Mouse (Mus musculus) layer of hippocampus, adult 11-12 months (tissue): ENCODE data around the gene Cyp19a1.

ENCODE experiments used
- DNase-seq: peaks from one replicate; pipeline ENCODE4 v3.0.0; 2022; ENCODE audit warnings: low spot score

The Cyp19a1 gene

DNA sequence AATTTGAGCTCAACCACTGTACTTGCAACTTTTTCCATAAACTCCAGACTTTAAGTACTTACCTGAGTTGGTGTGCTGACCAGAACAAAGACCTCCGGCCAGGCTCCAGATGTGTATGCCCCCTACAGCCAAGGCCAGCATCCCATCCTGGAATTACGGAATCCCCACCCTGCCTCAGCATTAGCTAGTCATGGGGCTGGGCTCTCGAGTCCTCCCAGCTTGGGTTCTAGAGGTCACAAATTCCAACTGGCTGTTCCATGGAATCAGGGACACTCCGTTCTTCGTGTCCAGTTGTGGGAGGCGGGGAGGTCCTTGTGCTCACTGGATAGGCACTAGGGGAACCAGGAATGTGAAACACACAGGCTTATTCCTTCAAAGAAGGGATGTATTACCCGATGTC, at the start of gene Cyp19a1:
Gene Cyp19a1, minus strand, starts transcription at position 101 of the 400 bp plus-strand sequence.
- no peak for DNase-seq

DNA sequence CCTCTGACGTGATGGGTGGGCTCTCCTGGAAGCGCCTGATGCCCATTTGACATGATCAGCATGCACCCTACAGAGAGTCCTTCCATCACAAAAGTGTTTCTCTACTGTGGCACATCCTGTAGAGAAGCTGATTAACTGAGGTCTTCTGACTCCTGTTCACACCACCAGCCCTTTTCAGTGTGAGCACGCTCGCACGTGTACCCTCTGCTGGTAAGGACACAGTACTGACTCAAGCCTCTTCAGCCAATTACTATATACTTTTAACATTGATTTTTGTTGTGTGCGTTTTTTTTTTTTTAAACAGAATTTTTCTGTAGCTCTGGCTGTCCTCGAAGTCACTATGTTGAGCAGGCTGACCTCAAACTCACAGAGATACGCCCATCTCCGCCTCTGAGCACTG, 48.5 kb upstream of the Cyp19a1 start:
- no peak for DNase-seq

DNA sequence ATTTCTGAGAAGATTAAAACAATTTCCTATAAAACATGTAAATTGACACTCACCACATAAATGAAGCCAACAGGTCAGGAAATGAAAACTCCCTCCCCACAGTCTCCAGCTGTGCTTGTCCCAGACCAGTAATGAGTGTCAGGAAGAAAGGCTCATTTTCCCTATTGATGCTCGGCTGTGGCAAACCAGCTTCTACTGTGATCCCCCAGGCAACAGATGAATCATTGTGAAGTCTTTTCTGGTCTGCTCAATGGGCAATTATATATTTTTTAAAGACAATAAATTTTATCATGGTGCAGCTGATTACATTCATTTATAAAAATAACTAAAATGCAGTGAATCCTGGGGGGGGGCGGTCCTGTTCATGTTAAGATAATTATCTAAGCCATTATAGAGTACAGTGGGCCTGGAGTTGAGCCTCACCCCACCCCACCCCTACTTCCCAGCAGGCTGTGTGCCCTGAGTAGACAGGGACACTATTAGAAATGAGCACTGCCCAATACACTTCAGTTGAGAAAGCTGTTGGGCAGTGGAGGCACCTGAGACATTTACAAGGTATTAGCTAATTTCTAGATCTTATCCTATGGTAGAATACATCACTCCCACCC, 40.9 kb upstream of the Cyp19a1 start:
- DNase-seq, result no peak

DNA sequence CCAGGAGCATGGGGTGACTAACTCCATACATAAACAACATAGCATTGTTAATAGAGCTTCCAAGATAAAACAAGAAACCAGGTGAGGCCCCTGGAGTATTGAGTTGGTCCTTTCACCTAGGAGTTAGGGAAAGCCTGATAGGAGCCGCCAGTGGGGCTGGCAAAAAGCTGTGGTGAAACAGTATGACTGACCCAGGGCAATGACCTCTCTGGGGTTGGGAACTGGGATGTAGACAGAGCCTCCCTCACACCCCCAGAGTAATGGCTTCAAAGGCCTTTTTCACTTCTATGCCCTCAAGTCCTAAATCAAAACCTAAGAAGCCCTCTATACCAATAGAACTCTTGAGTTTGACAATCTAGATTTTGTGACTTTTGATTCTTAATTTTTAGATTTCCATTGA, 40.3 kb upstream of the Cyp19a1 start:
- DNase-seq, result no peak

DNA sequence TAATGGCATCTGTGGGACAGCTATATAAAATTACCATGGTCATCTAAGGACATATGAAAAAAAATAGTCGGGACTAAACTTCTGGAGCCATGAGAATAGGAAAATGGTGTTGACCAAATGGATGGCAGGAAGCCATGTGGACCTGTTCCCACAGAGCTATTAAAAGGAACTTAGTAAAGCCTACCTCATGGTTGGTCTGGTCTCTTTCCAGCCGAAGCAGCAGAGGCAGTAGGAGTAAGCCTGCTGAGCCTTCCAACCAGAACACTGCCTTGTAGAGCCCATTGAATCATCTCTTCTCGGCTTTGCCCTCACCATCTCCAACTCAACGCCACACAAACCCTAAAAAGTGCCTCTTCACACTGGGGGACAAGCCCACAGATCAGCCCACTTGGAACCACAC, 33.3 kb upstream of the Cyp19a1 start:
- peak; percentile 62 for DNase-seq

DNA sequence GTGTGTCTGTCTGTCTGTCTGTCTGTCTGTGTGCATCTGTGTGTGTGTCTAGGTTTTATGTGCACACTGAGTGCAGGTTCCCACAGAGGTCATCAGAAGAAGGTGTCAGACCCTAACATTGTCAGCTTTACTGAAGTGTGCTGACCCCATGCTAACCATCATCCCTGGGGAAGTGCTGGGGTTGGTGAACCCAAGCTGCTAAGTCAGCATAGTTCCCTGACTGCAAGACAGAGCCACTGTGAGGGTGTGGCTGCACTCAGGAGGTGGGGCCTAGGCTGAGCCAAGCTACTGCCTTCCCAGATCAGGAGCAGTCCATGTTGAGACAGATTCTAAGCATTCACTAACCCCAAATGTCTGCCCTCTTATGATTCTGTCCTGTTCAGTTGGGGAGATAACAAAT, 31.9 kb upstream of the Cyp19a1 start:
- no peak for DNase-seq

DNA sequence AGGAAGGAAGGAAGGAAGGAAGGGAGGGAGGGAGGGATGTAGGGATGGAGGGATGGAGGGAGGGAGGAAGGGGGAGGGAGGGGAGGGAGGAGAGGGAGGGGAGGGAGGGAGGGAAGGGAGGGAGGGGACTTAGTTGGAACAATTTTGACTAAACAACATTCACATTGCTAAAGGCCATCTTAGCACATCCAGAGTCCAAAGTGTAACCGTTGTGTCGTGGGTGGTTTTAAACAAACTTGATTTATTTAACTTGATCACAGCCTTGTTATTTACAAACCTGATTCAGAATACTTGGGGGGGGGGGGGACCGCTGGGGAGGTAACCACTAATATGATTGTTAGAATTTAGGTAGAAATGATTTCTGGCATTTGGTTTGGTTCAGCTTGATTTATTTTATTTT, 31.5 kb upstream of the Cyp19a1 start:
- no peak for DNase-seq

DNA sequence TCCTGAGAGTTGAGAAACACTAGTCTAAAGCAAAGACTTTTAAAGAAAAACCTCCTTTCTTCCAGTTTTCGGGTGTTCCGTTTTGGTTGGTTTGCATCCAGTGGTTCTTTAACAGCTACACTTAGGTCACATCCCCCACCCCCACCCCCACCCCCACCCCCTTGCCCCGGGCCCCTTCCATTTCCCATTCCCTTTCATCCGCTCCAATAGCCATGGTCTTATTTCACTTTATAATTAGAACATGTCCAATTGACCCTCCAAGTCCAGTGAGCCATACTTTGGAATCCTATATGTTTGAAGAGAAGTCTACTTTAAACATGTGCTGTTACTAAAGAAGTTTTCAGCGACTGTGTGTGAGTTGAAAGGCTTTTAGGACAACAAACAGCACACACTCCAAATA, 19.9 kb upstream of the Cyp19a1 start:
- DNase-seq, result no peak

DNA sequence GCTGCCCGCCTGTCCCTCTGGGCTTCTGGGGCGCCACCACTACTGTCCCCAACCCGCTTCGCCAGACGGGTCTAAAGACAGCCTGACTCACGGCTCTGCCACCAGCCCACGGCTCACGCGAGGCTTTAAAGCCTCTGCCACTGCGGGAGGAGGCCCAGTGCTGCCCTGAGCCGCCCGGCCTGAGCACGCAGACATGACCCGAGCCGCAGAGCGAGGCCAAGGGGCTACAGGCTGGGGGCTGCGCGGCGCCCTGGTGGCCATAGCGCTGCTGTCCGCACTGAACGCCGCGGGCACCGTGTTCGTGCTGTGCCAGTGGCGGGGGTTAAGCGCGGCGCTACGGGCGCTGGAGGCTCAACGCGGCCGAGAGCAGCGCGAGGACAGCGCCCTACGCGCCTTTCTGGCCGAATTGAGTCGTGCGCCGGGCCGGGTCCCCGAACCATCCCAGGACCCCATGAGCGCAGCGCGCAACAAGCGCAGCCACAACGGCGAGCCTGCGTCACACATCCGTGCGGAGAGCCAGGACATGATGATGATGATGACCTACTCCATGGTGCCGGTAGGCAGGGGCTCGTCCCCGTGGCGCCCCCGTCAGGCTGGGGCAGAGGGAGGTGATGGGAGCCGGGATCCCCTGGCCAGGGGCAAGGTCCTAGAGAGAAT, 18.5 kb upstream of the Cyp19a1 start, which contains the start of gene Gldn:
Gene Gldn, plus strand, starts transcription at position 156 of the 657 bp plus-strand sequence.
- DNase-seq, result no peak

DNA sequence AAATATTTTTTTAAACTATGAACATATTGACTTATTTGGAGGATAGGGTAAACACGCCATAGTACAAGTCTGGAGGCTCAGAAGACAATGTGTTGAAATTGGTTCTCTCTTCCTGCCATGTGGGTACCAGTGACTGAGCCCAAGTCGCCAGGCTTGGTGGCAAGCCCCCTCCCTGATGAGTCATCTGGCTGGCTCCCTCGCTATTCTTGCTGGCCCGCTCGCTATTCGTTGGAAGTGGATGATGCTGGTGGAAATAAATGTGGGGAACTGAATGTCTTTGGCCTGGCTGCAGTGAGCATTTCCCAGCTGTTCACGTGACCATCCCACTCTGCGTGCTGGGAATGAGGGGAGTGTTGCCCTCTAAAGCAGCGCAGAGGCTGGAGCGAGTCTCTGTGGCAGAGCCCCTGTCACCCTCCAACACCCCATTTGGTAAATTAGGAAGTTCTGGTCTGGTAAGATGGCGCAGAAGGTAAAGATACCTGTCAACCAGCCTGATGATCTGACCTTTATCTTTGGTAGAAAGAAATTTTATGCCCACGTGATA, 11.2 kb upstream of the Cyp19a1 start:
- peak; percentile 15 for DNase-seq

DNA sequence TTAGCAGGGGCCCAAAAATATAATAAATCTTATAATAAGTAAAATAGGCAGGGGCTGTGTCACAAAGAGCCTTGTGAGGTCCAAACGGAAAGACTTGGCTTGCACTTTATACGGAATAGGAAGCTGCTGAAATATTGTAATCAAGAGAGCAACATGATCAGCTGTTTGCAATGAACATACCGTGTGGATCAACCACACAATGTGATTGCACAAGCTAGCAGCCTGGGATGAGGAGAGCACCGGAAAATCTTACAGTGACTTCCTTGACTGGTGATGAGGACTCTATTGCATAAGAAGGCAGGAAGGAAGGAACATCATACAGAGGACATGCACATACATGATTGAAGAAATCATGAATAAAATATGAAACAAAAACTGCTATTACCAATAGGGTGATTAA, 7.4 kb upstream of the Cyp19a1 start:
- DNase-seq, result no peak

DNA sequence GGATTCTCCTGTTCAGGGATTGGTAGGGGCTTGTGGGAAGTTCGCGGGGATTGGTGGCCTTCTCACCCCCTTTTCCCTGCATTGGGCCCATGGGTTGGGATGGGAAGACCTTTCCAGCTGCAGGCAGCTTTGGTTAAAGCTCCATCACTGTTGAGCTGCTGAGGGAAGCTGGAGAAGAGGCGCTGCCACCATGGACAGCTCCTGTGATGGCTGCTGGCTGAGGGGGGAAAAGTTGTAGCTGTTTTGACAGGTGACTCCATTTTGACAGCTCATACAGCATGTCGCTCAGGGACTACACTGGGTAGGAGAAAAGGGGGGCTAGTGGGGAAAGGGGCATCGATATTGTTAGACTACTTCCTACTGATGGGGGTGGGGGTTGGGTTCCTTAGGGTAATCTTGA, 3.0 kb upstream of the Cyp19a1 start:
- DNase-seq, result no peak

DNA sequence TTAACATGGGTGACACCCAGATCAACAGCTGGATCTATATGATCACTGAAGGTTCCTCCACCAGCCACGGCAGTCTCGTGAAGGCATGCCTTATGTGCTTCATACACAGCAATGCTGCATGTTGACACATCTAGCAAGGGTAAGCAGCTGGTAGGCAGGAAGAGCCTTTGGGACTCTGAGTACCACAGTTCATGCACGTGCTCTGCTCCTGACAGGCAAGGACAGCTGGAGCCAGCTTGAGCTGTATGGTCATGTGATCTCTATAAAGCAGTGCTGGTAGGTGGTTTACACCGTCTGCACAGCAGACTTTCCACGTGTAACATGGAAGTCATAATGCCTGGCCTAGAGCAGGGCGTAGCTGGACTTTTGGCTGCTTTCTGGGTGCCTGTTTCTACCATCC, 2.1 kb upstream of the Cyp19a1 start:
- no peak for DNase-seq

DNA sequence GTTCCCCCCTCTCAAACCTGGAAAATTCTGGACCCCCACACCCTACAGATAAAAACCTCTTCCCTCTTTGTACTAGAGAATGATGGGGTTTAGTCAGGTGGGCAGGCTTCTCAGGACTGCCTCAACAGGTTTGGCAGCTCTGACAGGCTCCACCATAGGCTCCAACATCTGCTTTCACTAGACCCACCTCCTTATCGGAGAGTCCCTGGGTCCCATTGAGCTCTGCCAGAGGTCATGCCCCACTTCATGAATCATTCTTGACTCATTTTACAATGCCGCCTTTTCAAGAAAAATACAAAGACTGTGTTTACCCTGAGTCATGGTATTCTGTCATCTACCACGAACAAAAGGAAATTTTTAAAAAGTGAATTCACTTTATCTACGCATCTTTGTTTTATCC, 3.2 kb downstream of the Cyp19a1 start:
- DNase-seq, result no peak

DNA sequence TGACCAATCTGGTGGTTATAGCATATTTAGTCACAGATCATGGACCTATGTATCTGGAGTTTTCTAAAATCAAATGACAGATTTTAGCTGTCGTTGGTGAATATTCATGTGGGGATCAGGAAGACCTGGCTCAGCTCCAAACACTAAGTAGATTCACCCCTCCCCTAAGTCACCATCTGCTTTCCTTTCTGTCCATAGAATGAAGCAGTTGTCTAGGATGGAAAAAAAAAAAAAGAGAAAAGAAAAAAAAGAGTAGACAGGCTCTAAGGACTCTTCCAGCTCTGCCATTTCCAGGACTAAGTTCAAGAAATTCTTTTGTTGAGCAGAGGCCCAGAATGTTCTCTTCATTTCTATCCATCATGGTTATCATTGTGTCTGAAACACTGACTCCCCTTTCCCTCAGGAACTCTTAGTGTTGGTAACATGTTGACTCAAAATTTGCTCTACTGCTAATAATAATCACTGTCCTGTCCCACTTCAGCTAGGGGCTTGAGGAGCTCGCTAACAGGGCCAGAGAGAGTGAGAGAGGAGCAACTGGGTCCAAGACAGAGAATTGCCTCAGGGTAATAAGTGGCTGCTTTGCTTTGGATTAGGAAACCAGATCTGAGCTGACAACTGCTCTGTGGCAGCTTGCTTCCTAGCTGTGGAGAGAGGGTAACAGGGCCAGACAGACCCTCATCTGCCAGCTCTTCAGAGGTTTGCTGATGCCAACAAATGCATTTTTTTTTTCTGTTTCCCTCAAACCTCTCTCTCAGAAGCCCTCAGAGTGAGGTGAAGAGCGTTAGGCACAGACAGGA, 22.8 kb downstream of the Cyp19a1 start:
- peak; percentile 45 for DNase-seq

DNA sequence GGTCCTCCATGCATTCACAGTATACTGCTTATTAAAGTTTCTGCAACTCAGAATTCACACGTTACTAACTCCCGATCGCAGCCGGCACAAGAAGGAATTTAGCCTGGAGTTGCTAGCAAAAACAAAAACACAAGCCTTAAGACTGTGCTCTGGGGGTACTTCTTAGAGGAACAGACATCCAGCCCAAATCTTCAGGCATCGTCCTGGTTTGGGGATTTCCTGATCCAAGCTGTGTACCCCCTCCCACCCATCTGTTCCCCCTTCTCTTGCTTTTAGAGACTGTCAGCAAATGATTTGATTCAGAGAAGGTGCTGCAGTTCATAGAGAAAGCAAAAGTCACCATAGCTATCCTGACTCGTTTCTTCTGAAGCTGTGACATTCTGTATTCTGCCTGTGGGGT, 40.3 kb downstream of the Cyp19a1 start:
- DNase-seq, result no peak

DNA sequence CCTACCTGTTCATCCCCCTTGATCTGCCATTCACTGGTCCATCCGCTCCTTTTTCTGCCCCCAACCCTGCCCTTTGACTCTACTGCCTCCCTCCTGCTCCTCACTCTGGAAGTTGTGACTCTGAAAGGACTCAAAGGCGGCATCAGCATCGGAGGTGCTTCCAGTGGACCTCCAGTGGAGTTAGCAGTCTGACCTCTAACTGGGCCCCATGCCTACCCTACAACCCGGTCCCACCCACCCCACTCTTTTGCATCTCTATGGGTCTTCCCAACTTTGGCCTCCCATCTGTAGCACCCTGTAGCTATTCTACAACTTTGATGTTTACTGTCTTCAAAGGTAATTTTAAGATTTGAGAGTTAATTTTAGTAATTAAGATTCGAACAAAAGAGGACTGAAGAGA, 51.4 kb downstream of the Cyp19a1 start:
- DNase-seq, result no peak

DNA sequence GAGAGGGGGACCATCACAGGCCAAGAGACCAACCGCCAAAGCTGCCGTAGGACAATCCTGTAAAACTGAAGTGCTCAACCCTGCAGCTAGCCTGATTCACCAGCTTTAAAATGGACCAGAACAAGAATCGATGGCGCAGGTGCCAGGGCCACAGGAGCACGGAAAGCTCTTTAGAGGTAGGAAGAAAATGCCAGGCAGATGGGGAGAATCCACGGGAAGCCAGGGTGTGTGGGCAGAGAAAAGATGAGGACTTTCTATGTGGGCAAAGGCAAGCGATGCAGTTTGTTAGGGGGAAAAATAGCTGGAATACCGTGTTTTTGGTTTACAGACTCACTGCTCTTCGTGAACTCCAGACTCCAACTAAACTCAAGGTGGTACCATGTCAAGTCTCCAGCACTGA, 53.0 kb downstream of the Cyp19a1 start:
- peak; percentile 46 for DNase-seq

DNA sequence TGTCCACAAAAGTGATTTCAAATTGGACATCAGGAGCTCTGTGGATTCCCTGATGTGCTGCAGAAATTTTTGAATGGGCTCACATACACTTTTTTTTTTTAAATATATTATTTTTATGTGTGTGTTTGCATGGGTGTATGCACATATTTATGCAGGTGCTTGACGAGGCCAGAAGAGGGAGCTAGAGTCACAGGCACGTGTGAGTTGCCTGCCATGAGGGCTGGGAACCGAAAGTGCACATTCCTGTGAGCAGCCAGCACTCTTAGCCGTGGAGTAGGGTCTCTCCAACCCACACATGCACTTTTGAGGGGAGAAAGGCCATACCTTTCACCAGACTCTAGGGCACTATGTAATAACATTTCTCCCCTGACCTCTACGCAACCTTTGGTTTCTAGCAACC, 73.1 kb downstream of the Cyp19a1 start:
- DNase-seq, result no peak

DNA sequence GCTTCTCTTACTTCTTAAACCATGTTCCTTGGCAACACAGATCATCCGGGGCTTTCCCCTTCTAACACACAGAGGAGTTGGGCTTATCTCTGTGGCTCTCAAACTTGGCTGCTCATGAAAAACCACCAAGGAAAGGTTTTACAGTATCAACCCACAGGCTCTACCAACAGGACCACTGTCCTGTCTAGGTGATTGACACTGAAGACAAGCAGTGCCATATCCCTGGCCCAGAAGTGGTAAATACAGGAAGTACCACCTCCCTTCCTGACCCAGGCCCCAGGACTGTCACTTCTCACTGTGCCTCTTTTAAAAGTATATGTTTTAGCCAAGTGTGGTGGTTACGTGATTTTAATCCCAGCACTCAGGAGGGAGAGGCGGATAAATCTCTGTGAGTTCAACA, 76.5 kb downstream of the Cyp19a1 start:
- DNase-seq, result no peak

DNA sequence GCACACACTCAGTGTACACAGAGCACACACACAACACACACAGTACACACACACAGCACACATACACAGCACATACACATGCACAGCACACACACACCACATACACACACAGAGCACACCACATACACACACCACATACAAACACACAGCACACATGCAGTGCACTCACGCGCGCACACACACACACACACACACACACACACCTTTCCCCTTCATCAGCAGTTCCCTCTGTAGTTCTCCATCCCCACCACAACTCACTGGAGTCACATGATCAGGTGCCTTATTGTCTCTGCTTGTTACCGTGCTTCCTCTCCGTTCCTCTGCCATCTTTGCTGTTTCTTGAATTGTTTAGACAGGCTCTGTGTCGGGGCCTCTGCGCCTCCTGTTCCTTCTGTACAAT, 85.4 kb downstream of the Cyp19a1 start:
- DNase-seq, result no peak

DNA sequence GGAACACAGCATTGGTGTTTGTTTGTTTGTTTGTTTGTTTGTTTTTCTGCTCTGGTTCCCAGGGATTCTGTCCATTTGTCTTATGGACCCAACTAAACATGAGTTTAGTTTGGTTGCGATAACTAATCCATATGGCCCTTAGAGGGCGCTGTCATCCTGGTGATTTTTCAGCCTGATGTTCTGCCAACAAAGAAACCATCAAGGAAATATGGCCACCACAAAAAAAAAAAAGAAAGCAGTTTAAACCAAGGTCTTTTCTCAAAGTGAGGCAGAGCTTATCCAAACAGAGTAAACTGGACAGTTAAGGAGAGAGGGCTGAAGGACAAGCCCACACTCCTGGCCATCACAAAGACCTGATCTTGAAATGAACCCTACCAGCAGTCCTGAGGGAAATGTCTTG, 86.6 kb downstream of the Cyp19a1 start:
- DNase-seq, result peak; percentile 55

DNA sequence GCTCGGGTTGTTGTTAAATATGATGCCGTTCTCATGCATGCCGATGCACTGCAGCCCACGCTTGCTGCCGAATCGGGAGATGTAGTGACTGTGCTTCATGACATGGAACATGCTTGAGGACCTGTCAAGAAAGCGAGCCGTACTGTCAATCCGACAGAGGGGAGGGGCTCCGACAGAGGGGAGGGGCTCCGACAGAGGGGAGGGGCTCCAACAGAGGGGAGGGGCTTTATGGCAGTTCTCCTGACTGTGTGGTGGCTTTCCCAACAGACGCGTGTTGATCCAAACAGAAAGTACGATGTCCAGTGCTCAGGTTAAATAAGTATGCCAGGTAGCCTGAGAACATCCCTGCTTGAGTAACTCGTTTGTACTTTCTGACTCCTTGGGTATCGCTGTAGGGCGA, 87.7 kb downstream of the Cyp19a1 start:
- DNase-seq, result no peak
